Mouse (Mus musculus) kidney, postnatal 0 days (tissue): ENCODE data around the gene Btnl10. TPM values are rescaled to one million over a fixed set of nuclear protein-coding genes. Genes with fewer than 3 reads are reported as not detected.

ENCODE experiments used
- ATAC-seq: fragments of 200-750 bp; cut with Nextera tagmentation; replicated peaks from 2 replicates; pipeline ENCODE4 v1.8.0; 2017; ENCODE audit warnings: low read depth, moderate number of reproducible peaks, moderate TSS enrichment, moderate library complexity; ENCODE audit not compliant: low FRiP score
- DNase-seq: peaks from one replicate; pipeline ENCODE4 v3.0.0-alpha.2; 2016; ENCODE audit warnings: low spot score
- H3K27ac ChIP-seq: fragments of 300-500 bp; sonication (generic); 2 replicates; pipeline ENCODE4 v1.5.1; 2014; ENCODE audit warnings: mild to moderate bottlenecking
- H3K27me3 ChIP-seq: fragments of 300-500 bp; sonication (generic); 2 replicates; pipeline ENCODE4 v1.6.1; 2014; ENCODE audit warnings: low read length, mixed read lengths; ENCODE audit not compliant: insufficient read depth
- H3K36me3 ChIP-seq: fragments of 300-500 bp; sonication (generic); 2 replicates; pipeline ENCODE4 v1.6.1; 2014; ENCODE audit warnings: low read length, mixed read lengths; ENCODE audit not compliant: insufficient read depth
- H3K4me1 ChIP-seq: fragments of 300-500 bp; sonication (generic); replicated peaks from 2 replicates; pipeline ENCODE4 v1.6.1; 2014; ENCODE audit warnings: antibody characterized with exemption, low read length, mixed read lengths; ENCODE audit not compliant: insufficient read depth
- H3K4me2 ChIP-seq: fragments of 300-500 bp; sonication (generic); 2 replicates; pipeline ENCODE4 v1.6.1; 2014; ENCODE audit warnings: mild to moderate bottlenecking, low read length, moderate library complexity, mixed read lengths
- H3K4me3 ChIP-seq: fragments of 300-500 bp; sonication (generic); replicated peaks from 2 replicates; pipeline ENCODE4 v1.5.1; 2014; ENCODE audit warnings: low read depth, low read length
- H3K9ac ChIP-seq: fragments of 300-500 bp; sonication (generic); 2 replicates; pipeline ENCODE4 v1.6.1; 2014; ENCODE audit warnings: low read depth, low read length
- H3K9me3 ChIP-seq: fragments of 300-500 bp; sonication (generic); replicated peaks from 2 replicates; pipeline ENCODE4 v1.6.1; 2016; ENCODE audit warnings: low read length, inconsistent platforms, mixed read lengths
- CTCF ChIP-seq: IDR thresholded peaks from 2 replicates; pipeline ENCODE4 v1.5.1; 2016; ENCODE audit warnings: antibody characterized with exemption, low read depth, mild to moderate bottlenecking, moderate library complexity
- WGBS: fragments of 180-500 bp; shearing (Covaris S2); extraction: QIAGEN DNeasy Blood & Tissue Kit; methylation state at CpG from one replicate; pipeline ENCODE4 v1.1.7; 2014; 5-methylcytosine and 5-hydroxymethylcytosine counted together
- polyA plus RNA-seq: library from polyadenylated mRNA; unstranded; fragments of >200 nt; fragmentation: Nextera tagmentation; extraction: Ambion mirVana; gene quantifications from 2 replicates; pipeline ENCODE4 v1.2.1, GENCODE M21; 2015

The Btnl10 gene
- 0.16 TPM in 1 of 2 replicates, not detected in the other for polyA plus RNA-seq

GRCm38 (mm10) chr11:58917745-58918366 lies at the start of gene Btnl10:
Gene Btnl10 (plus strand): TSS chr11:58917908.
- no peak within 1 kb of the TSS for H3K4me3 ChIP-seq
- no peak for ATAC-seq
- WGBS, result 75% methylated on average over 12 of the region's 12 CpGs
- no peak within 1 kb of the TSS for H3K27ac ChIP-seq
- no peak for DNase-seq
- TF ChIP-seq CTCF, result no peak
- no peak within 1 kb of the TSS for H3K4me2 ChIP-seq
- no peak within 1 kb of the TSS for H3K9ac ChIP-seq
- no peaks in the 10 kb centered on the region for H3K36me3 ChIP-seq
- H3K4me1 ChIP-seq, result peaks cover 6% of the 10 kb centered on the region; the same call in 1 of the 2 replicates
- H3K27me3 ChIP-seq, result no peaks in the 10 kb centered on the region
- no peaks in the 10 kb centered on the region for H3K9me3 ChIP-seq

- no peak for ATAC-seq
- Histone ChIP-seq H3K27me3 (no peaks in the 10 kb centered on the region), H3K9me3 (no peaks in the 10 kb centered on the region), H3K4me3 (peak overlapping the region; percentile 80), H3K4me1 (peaks cover 6% of the 10 kb centered on the region), H3K36me3 (no peaks in the 10 kb centered on the region), H3K4me2 (peak overlapping the region; percentile 84), H3K27ac (peak overlapping the region; percentile 82; the same call in 1 of the 2 replicates), H3K9ac (peak overlapping the region; percentile 74; the same call in 1 of the 2 replicates)
- DNase-seq, result no peak
- WGBS, result 59% methylated on average over 6 of the region's 6 CpGs
- no peak for TF ChIP-seq CTCF
These were observed 49.8 kb upstream of the Btnl10 start for GRCm38 (mm10) chr11:58867954-58868330.

GRCm38 (mm10) chr11:58870961-58871360 lies 46.7 kb upstream of the Btnl10 start:
- Histone ChIP-seq H3K9ac (no peak overlapping the region), H3K9me3 (no peaks in the 10 kb centered on the region), H3K27me3 (no peaks in the 10 kb centered on the region), H3K36me3 (no peaks in the 10 kb centered on the region), H3K4me2 (no peak overlapping the region), H3K4me3 (no peak overlapping the region), H3K27ac (no peak overlapping the region), H3K4me1 (peaks cover 6% of the 10 kb centered on the region)
- TF ChIP-seq CTCF, result no peak
- WGBS, result 79% methylated on average over 4 of the region's 4 CpGs
- ATAC-seq (no peak), DNase-seq (no peak)

GRCm38 (mm10) chr11:58883756-58884155 lies 34.0 kb upstream of the Btnl10 start:
- ATAC-seq, result no peak
- Histone ChIP-seq H3K9ac (no peak overlapping the region), H3K27me3 (no peaks in the 10 kb centered on the region), H3K27ac (no peak overlapping the region), H3K4me1 (no peaks in the 10 kb centered on the region), H3K4me3 (no peak overlapping the region), H3K36me3 (peaks cover 20% of the 10 kb centered on the region), H3K4me2 (no peak overlapping the region), H3K9me3 (no peaks in the 10 kb centered on the region)
- WGBS, result 88% methylated on average over 8 of the region's 8 CpGs
- no peak for DNase-seq
- TF ChIP-seq CTCF, result no peak

GRCm38 (mm10) chr11:58890511-58890910 lies 27.2 kb upstream of the Btnl10 start:
- TF ChIP-seq CTCF, result no peak
- Histone ChIP-seq H3K9me3 (no peaks in the 10 kb centered on the region), H3K4me3 (no peak overlapping the region), H3K27me3 (no peaks in the 10 kb centered on the region), H3K4me2 (no peak overlapping the region), H3K4me1 (no peaks in the 10 kb centered on the region), H3K36me3 (peaks cover 36% of the 10 kb centered on the region), H3K27ac (no peak overlapping the region), H3K9ac (no peak overlapping the region)
- ATAC-seq (no peak), DNase-seq (no peak)
- 88% methylated on average over 10 of the region's 10 CpGs for WGBS

- no peak overlapping the region for H3K4me3 ChIP-seq
- peaks cover 60% of the 10 kb centered on the region for H3K36me3 ChIP-seq
- H3K27me3 ChIP-seq, result no peaks in the 10 kb centered on the region
- no peaks in the 10 kb centered on the region for H3K9me3 ChIP-seq
- 66% methylated on average over 6 of the region's 6 CpGs for WGBS
- no peak for TF ChIP-seq CTCF
- no peak overlapping the region for H3K9ac ChIP-seq
- ATAC-seq (no peak), DNase-seq (no peak)
- H3K4me1 ChIP-seq, result no peaks in the 10 kb centered on the region
- no peak overlapping the region for H3K27ac ChIP-seq
- no peak overlapping the region for H3K4me2 ChIP-seq
These were observed 23.3 kb upstream of the Btnl10 start for GRCm38 (mm10) chr11:58894456-58894855.
